Mouse (Mus musculus) T-cell, adult 66 days (primary cell): ENCODE data around the gene Cmtm2a. TPM values are rescaled to one million over a fixed set of nuclear protein-coding genes. Genes with fewer than 3 reads are reported as not detected.

ENCODE experiments used
- total RNA-seq, 2 experiments: library from RNA; stranded (reverse); gene quantifications; 3 replicates in 1 of 2; 4 replicates in 1 of 2; pipeline ENCODE4 v1.2.4; 2023

Gene Cmtm2a
- not detected for total RNA-seq

DNA sequence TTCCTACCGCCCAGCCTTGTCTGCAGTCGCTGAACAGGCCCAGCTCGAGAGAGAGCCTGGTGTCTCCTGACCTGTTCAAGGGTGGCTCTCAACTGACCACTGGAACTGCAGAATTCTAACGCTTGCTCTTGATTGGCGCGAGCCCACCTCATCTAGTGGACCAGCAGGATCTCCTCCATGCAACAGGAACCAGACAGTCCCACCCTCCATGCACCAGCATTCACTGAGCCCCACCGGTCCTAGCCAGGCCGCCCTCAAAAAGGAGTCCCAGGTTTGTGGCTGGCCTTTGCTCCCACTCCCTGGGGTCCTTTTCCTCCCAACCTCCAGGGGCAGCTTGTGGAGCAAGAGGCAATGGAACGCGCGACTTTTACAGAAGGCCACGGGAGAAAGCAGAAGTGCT is at the start of gene Cmtm2a:
TSS of gene Cmtm2a (minus strand) at position 101 of the 400 bp plus-strand sequence.

GRCm38 (mm10) chr8:104339229-104339982 is 46.4 kb upstream of the Cmtm2a start, which contains the start of gene Cmtm3:
Gene Cmtm3 (plus strand): TSS chr8:104339410.

GRCm38 (mm10) chr8:104321930-104322329 is 28.9 kb upstream of the Cmtm2a start, which contains the start of gene Cmtm2b:
Gene Cmtm2b (plus strand): TSS chr8:104322230.

GRCm38 (mm10) chr8:104321267-104321666 is 28.3 kb upstream of the Cmtm2a start, which contains the start of gene Gm11020:
Gene Gm11020 (plus strand): TSS chr8:104321567.

GRCm38 (mm10) chr8:104309441-104310155 is 16.6 kb upstream of the Cmtm2a start, which contains the start of the genes Gm45711 and Cmtm1:
Gene Gm45711 (minus strand): TSS chr8:104310081.
Gene Cmtm1 (minus strand): TSS chr8:104310145.

GRCm38 (mm10) chr8:104250439-104251367 is 42.3 kb downstream of the Cmtm2a start, which contains the start of gene Cklf:
Gene Cklf (plus strand): TSS chr8:104250861.

DNA sequence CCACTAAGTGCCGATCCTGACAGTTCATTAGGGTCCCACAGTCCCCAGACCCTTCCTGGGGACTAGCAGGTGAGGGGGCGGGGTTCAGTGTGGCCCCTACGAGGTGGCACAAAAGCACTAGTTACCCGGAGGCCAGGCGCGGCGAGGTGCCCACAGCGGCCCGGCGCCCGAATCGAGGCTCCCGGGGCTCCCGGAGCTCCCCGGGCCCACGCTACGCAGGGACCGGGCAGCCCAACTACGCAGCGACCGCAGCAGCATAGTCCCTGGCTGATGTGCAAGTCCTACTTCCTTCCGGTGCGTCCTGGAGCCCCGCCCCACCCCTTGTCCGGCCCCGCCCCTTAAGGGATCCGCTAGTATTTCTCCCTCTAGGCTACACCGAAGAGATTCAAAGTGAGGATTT is 44.7 kb downstream of the Cmtm2a start, which contains the start of gene Tk2:
TSS of gene Tk2 (minus strand) at position 283 of the 400 bp plus-strand sequence.

Other genes with a start within 250 kb of the Cmtm2a start
- under 1 TPM; 0.50 to 0.76 TPM for gene Cdh5, start 191.6 kb downstream of the Cmtm2a start, total RNA-seq
- gene Bean1, start 122.7 kb downstream of the Cmtm2a start, total RNA-seq = not detected
- gene Tk2, start 44.6 kb downstream of the Cmtm2a start, total RNA-seq = 10 to 100 TPM; 55.4 to 56.7 TPM
- gene Cklf, start 42.3 kb downstream of the Cmtm2a start, total RNA-seq = 10 to 100 TPM; 52.9 to 58.0 TPM
- gene Gm45711, start 16.9 kb upstream of the Cmtm2a start, total RNA-seq = not detected
- gene Cmtm1, start 17.0 kb upstream of the Cmtm2a start, total RNA-seq = not detected
- not detected for gene Gm11020, start 28.4 kb upstream of the Cmtm2a start, total RNA-seq
- gene Cmtm2b, start 29.0 kb upstream of the Cmtm2a start, total RNA-seq = not detected
- gene Cmtm3, start 46.2 kb upstream of the Cmtm2a start, total RNA-seq = 10 to 100 TPM; 11.5 to 13.9 TPM
- gene Cmtm4, start 102.6 kb upstream of the Cmtm2a start, total RNA-seq = 1 to 10 TPM; 3.3 to 4.2 TPM
- 10 to 100 TPM; 78.1 to 79.6 TPM for gene Dync1li2, start 149.9 kb upstream of the Cmtm2a start, total RNA-seq
- gene Terb1, start 216.7 kb upstream of the Cmtm2a start, total RNA-seq = under 1 TPM in 1 of 2 experiments, not detected in 1; 0.26 TPM
- 10 to 100 TPM; 43.6 to 51.3 TPM for gene Nae1, start 241.5 kb upstream of the Cmtm2a start, total RNA-seq
- 1 to 10 TPM; 2.5 to 3.0 TPM for gene Car7, start 241.5 kb upstream of the Cmtm2a start, total RNA-seq